Mouse (Mus musculus): ENCODE measurements around the gene Tdrd9.
A peak's percentile ranks its signal among the peaks of the same experiment; 100 is the strongest.

Tdrd9 gene

GRCm38 (mm10) chr12:111963339-111963738 lies 8.0 kb upstream of the Tdrd9 start:
- no peak for DNase-seq

DNA sequence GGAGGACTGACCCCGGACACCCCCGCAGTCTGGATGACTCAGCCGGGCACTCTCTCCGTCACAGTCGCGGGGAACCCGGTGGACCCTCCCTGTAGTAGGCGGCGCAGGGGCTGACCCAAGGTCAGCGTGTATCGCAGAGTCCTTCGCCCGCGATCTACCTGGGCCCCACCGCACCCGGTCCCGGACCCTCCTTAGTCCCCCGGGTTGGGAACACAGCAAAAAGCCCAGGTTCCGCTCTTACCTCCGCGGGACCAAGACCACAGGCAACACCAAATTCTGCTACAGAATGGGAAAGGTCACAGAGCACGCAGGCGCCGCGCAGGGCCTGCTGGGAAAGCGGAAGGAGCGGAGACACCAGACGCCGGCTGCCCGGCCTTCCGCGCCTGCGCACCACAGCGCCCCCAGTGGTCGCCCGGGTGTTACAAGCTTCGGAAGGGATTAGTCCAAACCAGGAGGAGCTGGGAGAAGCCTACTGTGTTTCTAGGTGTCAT lies 4.6 kb upstream of the Tdrd9 start, which contains the start of gene Atp5mpl:
TSS of gene Atp5mpl (minus strand) at position 295 of the 491 bp plus-strand sequence.
- peak; percentile 99 for DNase-seq

- no peak for DNase-seq
Measured at GRCm38 (mm10) chr12:111970085-111970484, 1.3 kb upstream of the Tdrd9 start.

GRCm38 (mm10) chr12:111972504-111972903 lies 1.1 kb downstream of the Tdrd9 start:
- no peak for DNase-seq

GRCm38 (mm10) chr12:111974578-111974977 lies 3.2 kb downstream of the Tdrd9 start:
- no peak for DNase-seq

DNA sequence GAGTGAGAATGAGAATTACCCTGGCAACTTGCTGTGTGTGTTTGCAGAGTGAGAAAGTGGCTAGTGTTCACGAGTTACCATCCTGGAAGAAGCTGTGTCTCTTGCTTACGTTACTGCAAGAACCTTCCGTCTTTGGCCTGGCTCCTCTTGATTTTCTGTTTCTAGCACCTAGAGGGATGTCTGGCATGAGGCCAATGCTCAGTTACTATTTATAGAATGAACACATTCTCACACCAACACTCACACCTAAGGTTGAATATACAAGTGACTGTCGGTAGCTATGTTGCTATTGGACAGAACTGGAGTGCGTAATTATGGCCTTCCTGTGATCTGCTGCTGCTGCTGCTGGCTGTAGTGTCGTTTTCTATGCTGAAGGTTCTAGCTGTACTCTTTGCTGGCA lies 5.8 kb downstream of the Tdrd9 start:
- no peak for DNase-seq

GRCm38 (mm10) chr12:111978274-111978673 lies 6.9 kb downstream of the Tdrd9 start:
- no peak for DNase-seq

GRCm38 (mm10) chr12:111980887-111981367 lies 9.6 kb downstream of the Tdrd9 start, which contains the start of gene Rd3l:
TSS of gene Rd3l (minus strand) at chr12:111981317.
- DNase-seq: no peak

GRCm38 (mm10) chr12:111981831-111982230 lies 10.5 kb downstream of the Tdrd9 start:
- no peak for DNase-seq

- DNase-seq: no peak
Measured at GRCm38 (mm10) chr12:111983165-111983564, 11.8 kb downstream of the Tdrd9 start.

DNA sequence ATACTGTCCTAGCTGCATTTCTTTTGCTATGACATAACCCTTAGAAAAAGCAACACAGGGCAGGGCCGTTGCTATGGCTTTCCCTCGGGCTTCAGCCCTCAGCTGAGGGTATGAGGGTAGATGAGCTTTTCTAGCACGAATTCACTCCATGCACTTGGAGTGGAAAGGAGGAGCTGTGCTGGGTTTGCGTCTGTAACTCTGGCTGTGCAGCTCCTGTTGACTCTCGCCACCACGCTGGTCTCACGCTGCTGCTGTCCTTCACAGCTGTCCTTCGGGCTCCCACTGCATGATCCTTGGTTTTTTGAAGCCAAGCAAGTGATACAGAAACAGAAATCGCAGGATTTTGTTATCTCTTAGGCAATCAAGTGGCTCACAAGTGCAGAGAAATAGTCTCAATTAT lies 15.4 kb downstream of the Tdrd9 start:
- no peak for DNase-seq

- no peak for DNase-seq
Measured at GRCm38 (mm10) chr12:111992626-111993025, 21.3 kb downstream of the Tdrd9 start.

DNA sequence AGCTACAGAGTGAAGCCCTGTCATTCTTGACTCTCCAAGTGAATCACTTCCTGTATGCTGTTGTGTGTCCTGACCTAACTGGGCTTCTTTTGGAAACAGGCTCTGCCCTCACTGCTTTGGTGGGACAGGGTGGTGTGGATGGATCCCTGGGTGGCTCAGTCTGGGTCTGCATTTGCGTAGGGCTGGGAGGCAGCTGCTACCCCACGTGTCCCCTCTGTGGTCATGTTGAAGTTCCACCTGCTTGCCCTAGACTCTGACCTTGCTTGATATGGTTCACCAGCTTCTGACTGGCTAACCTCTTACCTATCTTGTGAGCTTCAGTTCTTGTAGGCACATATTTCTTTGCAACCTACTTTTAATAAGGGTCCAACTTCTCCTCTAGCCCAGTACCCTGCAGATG lies 23.8 kb downstream of the Tdrd9 start:
- DNase-seq: no peak

- peak; percentile 58 for DNase-seq
Measured at GRCm38 (mm10) chr12:111999735-112000134, 28.4 kb downstream of the Tdrd9 start.

DNA sequence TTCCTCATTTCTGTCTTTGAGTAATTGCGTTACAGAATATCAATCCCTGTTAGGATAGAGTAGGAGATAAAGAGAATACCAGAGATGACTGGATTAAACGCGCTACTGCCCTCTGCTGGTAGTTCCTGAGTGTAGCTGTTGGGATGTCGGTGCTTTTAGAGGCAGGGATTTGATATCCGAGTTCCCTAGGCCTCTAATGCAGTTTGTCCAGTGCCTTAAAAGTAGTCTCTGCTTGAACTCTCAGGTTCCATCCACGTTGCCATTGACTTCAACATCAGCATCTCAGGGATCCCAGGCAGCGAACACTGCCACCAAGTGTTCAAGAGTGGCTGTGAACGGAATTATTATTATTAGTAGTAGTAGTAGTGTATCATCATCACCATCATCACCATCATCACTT lies 29.9 kb downstream of the Tdrd9 start:
- peak; percentile 89 for DNase-seq

- DNase-seq: peak; percentile 25
Measured at GRCm38 (mm10) chr12:112012511-112013270, 41.3 kb downstream of the Tdrd9 start.

GRCm38 (mm10) chr12:112013271-112013801 lies 42.0 kb downstream of the Tdrd9 start:
- peak; percentile 64 for DNase-seq

GRCm38 (mm10) chr12:112016346-112016745 lies 45.0 kb downstream of the Tdrd9 start:
- peak; percentile 74 for DNase-seq

DNA sequence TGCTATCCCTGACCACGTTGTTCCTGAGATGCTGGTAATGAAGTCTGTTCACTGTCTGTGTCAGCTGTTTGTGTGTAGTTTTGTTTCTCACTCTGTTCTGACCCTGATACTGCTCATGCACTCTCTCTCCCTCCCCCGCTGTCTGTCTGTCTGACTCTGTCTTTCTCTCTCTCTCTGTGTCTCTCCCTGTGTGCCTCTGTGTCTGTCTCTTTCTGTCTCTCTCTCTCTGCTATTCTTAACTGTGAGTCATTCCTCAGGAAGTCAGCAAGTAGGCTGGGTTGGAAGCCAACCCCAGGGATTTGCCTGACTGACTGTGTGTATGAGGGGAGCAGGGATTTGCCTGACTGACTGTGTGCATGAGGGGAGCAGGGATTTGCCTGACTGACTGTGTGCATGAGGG lies 51.9 kb downstream of the Tdrd9 start:
- peak; percentile 79 for DNase-seq

- peak; percentile 80 for DNase-seq
Measured at GRCm38 (mm10) chr12:112024581-112025310, 53.4 kb downstream of the Tdrd9 start.

DNA sequence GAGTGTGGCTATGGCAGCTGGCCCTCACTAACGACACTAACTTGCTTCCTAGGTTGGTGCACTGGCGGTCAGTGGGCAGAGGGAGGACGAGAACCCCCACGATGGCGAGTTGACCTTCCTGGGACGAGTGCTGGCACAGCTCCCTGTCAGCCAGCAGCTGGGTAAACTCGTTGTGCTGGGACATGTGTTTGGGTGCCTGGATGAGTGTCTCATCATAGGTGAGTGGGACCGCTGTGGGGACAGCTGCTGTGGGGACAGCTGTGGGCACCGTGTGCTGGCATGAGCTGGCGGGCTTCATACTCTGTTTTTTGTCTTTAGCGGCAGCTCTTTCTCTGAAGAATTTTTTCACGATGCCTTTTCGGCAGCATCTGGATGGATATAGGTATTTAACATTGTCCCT lies 54.1 kb downstream of the Tdrd9 start:
- no peak for DNase-seq

GRCm38 (mm10) chr12:112025907-112026645 lies 54.7 kb downstream of the Tdrd9 start:
- peak; percentile 83 for DNase-seq

GRCm38 (mm10) chr12:112027408-112027807 lies 56.0 kb downstream of the Tdrd9 start:
- DNase-seq: peak; percentile 35

Measured in heart, adult 11 months (tissue).